Mouse (Mus musculus) layer of hippocampus, adult 18-20 months (tissue): Measurements from ENCODE around the gene Acads. TPM values are rescaled to one million over a fixed set of nuclear protein-coding genes. Genes with fewer than 3 reads are reported as not detected.
"Not testable (repeated sequence)": the region's sequence is repeated elsewhere in the genome, so short reads cannot be mapped to it uniquely, and the experiment has no call there.

Experiments
- DNase-seq, 2 experiments: peaks; one replicate each; pipeline ENCODE4 v3.0.0; 2022; ENCODE audit warnings: low spot score in 2 of 2
- total RNA-seq, 2 experiments: library from RNA; stranded (reverse); gene quantifications; 2 replicates each; pipeline ENCODE4 v1.2.3; 2021

The Acads gene
- total RNA-seq, 2 experiments from 2014 or later: 7.5 to 8.1 TPM

DNA sequence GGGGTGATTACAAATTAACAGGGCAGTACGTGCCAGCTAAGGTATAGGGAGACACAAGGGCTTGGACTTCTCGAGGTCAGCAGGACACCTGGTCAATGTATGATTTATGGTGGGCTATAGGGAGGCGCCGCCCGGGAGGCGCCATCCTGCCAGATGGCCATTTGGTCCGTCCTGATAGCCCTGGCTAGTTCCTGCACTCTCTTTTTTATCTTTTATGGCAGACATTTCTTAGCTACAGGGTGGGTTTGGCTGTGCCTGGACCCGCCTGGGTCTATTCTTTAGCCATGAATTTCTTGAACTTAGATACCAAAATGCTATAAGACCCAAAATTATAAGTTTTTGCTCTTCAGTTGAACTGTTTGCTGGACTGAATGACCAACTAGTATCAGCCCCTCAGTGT lies 45.8 kb downstream of the Acads start:
- DNase-seq: not testable (repeated sequence)

DNA sequence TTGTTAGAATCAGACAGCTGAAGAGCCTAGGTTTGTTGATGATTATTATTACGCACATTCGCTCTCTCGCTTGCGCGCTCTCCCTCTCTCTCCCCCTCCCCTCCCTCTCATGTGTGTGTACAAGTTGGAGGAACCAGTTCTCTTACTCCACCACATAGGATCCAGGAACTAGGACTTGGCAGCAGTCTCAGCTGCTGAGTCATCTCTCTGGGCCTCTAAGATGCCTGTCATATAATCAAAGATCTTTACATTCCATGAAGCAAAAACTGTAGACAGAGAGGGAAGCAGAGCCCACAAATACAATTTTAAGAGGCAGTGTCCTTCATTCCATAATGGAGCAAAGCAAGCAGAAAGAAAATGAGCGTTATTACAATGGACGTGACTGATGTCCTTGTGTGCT lies 47.0 kb downstream of the Acads start:
- peak; percentile 37 to 55 for DNase-seq

DNA sequence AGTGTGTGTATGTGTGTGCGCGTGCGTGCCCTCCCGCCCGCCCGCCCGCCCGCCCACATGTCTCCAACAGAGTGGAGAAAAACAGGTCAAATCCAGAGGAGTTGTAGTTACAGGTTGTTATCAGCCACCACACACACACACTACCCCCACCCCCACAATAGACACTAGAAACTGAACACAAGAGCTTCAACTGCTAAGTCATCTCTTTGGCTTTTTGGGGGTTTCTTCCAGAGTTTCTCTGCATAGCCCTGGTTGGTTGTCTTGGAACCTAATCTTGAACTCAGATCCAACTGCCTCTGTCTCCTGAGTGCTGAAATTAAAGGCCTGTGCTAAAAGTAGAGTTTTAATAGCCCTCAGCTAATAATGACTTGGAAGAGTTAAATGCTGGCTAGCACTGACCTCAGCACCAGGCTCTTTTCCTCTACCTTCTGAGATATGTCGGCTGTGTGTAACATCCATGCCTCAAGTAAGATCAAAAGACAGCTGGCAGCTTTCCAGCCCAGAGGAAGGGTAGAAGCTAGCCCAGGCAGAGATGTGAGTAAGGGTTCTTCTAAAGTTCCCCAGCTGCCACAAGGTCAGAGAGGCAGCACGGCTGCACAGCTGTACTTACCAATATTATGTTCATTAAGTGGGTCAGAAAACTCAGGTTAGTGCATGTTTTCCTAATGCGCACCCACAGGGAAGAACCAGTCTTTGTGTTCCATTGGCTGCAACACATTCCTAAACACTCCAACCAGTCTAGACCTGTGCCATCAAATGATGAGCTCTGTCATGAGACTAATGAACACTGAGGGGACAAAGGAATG lies 47.8 kb downstream of the Acads start:
- no peak for DNase-seq

DNA sequence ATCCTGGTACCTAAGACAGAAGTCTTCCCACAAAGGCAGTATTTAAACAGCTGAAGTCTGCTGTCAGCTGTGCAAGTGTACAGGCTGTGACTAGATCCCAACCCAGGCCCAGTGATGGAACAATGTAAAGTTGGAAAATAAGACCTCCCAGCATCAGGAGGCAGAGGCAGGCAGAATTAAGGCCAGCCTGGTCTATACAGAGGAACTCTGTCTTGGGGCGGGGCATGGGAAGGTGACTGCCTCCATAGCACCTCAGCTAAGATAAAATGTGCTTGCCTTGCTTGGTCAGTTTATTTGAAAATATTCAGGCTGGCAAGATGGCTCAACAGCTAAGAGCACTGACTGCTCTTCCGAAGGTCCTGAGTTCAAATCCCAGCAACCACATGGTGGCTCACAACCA lies 48.7 kb downstream of the Acads start:
- DNase-seq: no peak

DNA sequence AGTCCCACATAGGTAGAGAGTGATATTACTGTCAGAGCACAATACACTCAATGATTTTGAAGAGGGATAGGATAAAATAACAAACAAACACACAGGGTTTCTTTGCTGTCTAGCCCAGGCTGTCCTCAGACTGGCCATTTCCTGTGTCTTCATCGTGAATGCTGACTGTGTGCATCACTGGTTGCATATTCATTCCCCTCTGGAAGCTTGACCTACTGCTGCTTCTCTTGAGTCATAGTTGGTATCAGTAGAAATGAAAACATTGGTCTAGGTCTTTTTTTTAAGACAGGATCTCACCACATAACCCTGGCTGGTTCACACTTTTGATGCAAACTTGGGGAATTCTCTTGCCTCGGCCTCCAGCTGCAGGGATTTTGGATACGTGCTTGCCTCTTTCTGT lies 49.5 kb downstream of the Acads start:
- no peak for DNase-seq

DNA sequence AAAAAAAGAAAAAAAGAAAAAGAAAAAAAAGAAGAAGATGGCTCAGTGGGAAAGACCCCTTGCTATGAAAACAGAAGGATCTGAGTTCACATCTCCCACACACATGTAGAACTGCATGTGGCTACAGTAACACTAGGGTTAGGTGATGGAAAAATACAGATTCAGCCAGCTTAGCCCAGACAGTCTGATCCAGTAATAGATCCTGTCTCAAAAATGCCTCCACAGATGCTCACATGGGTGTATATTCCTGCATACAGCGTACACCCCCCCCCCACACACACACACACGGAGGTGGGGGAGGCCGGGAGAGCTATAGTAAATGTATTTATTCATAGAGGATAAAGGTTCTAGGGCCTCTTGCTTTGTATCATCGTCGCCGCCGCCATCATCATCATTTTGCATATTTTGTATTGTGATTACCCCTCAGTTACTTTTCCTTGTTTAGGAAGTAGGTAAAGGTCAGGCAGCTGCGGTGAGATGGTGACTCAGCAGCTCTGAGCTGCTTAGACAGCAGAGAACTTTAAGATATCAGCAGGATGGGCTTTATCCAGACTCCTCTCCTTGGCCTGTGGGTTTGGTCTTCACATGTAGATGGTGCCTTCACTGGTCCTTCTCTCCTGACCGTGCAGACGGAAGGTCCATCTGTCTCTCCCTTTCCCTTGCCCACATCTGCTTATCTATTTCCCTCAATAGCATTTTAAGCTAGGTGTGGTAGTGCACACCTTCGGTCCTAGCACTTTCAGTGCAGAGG lies 50.3 kb downstream of the Acads start:
- no peak for DNase-seq

DNA sequence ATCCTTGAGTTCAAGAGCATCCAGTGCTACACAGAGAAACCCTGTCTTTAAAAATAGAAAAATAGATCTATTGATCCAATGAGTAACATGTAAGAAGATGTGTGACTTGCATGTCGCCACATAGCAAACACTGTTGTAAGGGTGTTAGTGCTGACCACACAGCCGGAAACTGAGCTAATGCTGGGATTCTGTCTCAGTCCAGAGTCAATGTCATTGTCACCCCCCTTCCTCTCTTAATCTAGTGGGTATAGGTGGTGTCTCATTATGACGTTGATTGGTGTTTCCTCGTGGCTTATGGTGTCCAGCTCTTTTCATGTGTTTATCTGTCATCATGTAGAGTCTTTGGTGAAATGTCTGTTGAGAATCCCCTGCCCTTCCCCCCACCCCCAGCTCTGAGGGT lies 52.9 kb downstream of the Acads start:
- no peak for DNase-seq

DNA sequence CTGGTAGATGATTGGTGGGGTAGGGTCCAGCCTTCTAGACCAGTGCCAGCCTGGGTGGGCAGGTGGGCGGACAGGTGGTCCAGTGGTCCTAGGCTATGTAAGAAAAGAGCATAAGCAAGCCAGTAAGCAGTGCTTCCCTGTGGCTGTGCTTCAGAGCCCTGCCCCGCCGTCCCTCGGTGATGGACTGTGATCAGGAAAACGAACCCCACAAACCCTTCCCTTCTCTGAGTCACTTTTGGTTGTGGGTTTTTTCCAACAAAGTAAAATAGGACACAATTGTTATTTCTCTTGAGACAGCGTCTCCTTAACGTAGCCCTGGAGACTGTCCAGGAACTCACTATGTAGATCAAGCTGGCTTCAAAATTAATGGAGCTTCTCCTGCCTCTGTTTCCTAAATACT lies 55.8 kb downstream of the Acads start:
- no peak for DNase-seq

DNA sequence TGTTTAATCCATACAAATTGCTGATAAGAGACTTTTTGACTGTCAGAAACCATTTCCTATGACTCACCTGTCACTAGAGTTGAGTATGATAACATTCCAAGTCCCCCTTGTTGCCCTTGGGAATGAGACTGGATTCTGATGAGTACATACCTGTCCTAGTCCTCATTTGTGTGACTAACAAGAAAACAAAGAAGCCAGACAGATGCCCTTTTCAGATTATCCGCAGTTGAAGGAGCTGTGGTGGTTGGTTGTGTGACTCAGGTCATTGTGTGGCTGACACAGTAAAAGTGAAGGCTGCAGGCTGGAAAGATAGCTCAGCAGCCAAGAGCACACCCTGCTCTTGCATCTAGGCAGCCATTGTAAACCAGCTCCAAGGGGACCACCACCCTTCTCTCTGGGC lies 56.6 kb downstream of the Acads start:
- no peak for DNase-seq

DNA sequence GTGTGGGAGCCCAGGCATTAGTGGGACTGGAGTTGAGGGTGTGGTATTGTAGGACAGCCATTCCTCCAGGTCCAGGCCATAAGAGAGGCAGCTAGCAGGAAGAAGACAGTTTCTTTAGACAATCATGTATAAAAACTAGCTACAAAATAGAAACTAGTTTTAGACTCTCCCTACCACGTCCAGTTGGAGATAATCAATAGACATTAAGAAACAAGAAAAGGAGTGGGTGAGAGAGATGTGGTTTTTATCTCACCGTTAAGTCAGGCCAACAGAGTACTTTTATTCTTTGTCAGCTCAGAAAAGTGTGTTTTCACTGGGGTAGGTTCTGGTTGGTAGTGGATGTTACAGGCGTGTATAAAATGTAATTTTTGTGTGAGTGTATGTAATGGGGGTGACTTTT lies 58.2 kb downstream of the Acads start:
- no peak for DNase-seq

Other genes starting within 250 kb of the Acads start
- 1 to 10 TPM; 1.6 to 2.8 TPM for gene Oasl2, start 222.4 kb downstream of the Acads start, total RNA-seq
- gene Oasl1, start 196.1 kb downstream of the Acads start, total RNA-seq: not detected
- 100 to 1,000 TPM; 228 to 232 TPM for gene 2210016L21Rik, start 177.2 kb downstream of the Acads start, total RNA-seq
- not detected for gene Hnf1a, start 148.3 kb downstream of the Acads start, total RNA-seq
- gene Sppl3, start 108.2 kb downstream of the Acads start, total RNA-seq: 10 to 100 TPM; 76.9 to 77.9 TPM
- gene Gm10401, start 21.1 kb downstream of the Acads start, total RNA-seq: not detected
- gene Unc119b, start 15.6 kb upstream of the Acads start, total RNA-seq: 10 to 100 TPM; 28.1 to 30.2 TPM
- gene Mlec, start 38.8 kb upstream of the Acads start, total RNA-seq: 10 to 100 TPM; 92.5 to 95.1 TPM
- gene Cabp1, start 75.0 kb upstream of the Acads start, total RNA-seq: 100 to 1,000 TPM; 122 to 123 TPM
- gene Pop5, start 116.5 kb upstream of the Acads start, total RNA-seq: 100 to 1,000 TPM; 105 to 112 TPM
- 100 to 1,000 TPM; 240 to 249 TPM for gene Rnf10, start 153.6 kb upstream of the Acads start, total RNA-seq
- gene Coq5, start 160.3 kb upstream of the Acads start, total RNA-seq: 10 to 100 TPM; 42.0 to 44.9 TPM
- 100 to 1,000 TPM; 720 to 803 TPM for gene Dynll1, start 181.7 kb upstream of the Acads start, total RNA-seq
- gene Srsf9, start 207.8 kb upstream of the Acads start, total RNA-seq: 10 to 100 TPM; 81.2 to 88.2 TPM
- gene Gatc, start 221.8 kb upstream of the Acads start, total RNA-seq: 10 to 100 TPM; 17.9 to 21.8 TPM
- gene Triap1, start 221.9 kb upstream of the Acads start, total RNA-seq: 10 to 100 TPM; 22.7 to 26.4 TPM
- 100 to 1,000 TPM; 742 to 760 TPM for gene Cox6a1, start 229.6 kb upstream of the Acads start, total RNA-seq